Mouse (Mus musculus): ENCODE measurements around the gene Mastl. TPM values are rescaled to one million over a fixed set of nuclear protein-coding genes. Genes with fewer than 3 reads are reported as not detected.

Mastl gene
- polyA plus RNA-seq, 1 experiment from 2014 or later: 0.98 TPM

DNA sequence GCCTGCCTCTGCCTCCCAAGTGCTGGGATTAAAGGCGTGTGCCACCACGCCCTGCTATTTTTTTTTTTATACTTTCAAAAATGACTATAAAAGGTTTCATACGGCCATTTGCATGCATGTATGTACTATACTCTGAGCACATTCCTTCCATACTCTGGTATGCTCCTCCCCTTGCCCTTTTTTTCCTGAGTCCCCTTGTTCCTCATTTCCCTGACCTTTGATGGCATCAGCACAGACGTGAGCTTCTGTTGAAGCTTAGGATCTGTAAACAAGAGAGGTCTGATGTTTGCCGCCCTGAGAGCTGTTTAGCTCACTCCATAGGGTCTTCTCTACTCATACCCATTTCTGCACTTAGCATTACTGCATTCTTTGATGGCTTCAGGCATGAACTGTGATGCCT is 78.1 kb downstream of the Mastl start:
- H3K9ac ChIP-seq (replicated peaks; ENCODE audit: low read depth): no peak overlapping the region
- H3K27me3 ChIP-seq (replicated peaks; ENCODE audit: insufficient read depth, low read length): no peaks in the 10 kb centered on the region
- peaks cover 10% of the 10 kb centered on the region; the same call in 1 of the 2 replicates for H3K36me3 ChIP-seq (ENCODE audit: insufficient read depth, low read length)
- no peak overlapping the region for H3K27ac ChIP-seq (ENCODE audit: low read length)
- DNase-seq (ENCODE audit: low spot score) (no peak), ATAC-seq (no peak)
- no peaks in the 10 kb centered on the region for H3K4me1 ChIP-seq (ENCODE audit: insufficient read depth, low read depth, low read length)
- TF ChIP-seq EP300 (IDR thresholded peaks at IDR 0.05) (no peak), CTCF (IDR thresholded peaks at IDR 0.05) (no peak)
- no peak overlapping the region for H3K4me3 ChIP-seq (ENCODE audit: low read depth, low read length)
- WGBS: 81% methylated on average over 5 of the region's 5 CpGs
- H3K9me3 ChIP-seq (ENCODE audit: low read length): no peaks in the 10 kb centered on the region
- H3K4me2 ChIP-seq (replicated peaks; ENCODE audit: low read depth, low read length): no peak overlapping the region

GRCm38 (mm10) chr2:23076783-23077182 is 79.0 kb downstream of the Mastl start:
- Histone ChIP-seq H3K4me2 (replicated peaks; ENCODE audit: low read depth, low read length) (no peak overlapping the region), H3K36me3 (ENCODE audit: insufficient read depth, low read length) (peaks cover 5% of the 10 kb centered on the region; the same call in 1 of the 2 replicates), H3K27ac (ENCODE audit: low read length) (no peak overlapping the region), H3K27me3 (replicated peaks; ENCODE audit: insufficient read depth, low read length) (no peaks in the 10 kb centered on the region), H3K9me3 (ENCODE audit: low read length) (no peaks in the 10 kb centered on the region), H3K9ac (replicated peaks; ENCODE audit: low read depth) (no peak overlapping the region), H3K4me3 (ENCODE audit: low read depth, low read length) (no peak overlapping the region), H3K4me1 (ENCODE audit: insufficient read depth, low read depth, low read length) (no peaks in the 10 kb centered on the region)
- TF ChIP-seq CTCF (IDR thresholded peaks at IDR 0.05) (peak; percentile 30; the same call in 1 of the 2 replicates), EP300 (IDR thresholded peaks at IDR 0.05) (no peak)
- DNase-seq (ENCODE audit: low spot score) (no peak), ATAC-seq (no peak)

DNA sequence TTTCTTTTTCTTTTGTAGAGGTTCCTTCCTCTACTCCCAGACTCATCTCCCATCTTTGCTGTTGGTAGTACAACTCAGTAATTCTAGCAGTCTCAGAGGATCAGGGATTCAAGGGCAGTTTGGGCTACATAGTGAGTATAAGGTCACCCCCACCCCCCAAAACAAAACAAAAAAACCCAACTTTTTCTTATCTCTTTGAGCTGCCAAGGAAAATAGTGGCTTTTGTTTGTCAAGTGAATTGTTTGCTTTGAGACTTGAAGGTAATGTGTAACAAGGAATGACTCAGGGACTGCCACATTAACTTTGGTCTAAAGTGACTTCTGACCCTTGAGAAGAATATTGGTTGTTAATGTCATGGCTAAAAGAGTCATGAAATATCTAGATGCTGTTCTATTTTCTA is 80.0 kb downstream of the Mastl start:
- no peaks in the 10 kb centered on the region for H3K9me3 ChIP-seq (ENCODE audit: low read length)
- H3K27me3 ChIP-seq (replicated peaks; ENCODE audit: insufficient read depth, low read length): no peaks in the 10 kb centered on the region
- H3K4me1 ChIP-seq (ENCODE audit: insufficient read depth, low read depth, low read length): no peaks in the 10 kb centered on the region
- 0 out of 2 replicates have a peak, but pooled peaks cover 5% of the 10 kb centered on the region for H3K36me3 ChIP-seq (ENCODE audit: insufficient read depth, low read length)
- no peak for ATAC-seq
- H3K4me2 ChIP-seq (replicated peaks; ENCODE audit: low read depth, low read length): no peak overlapping the region
- H3K4me3 ChIP-seq (ENCODE audit: low read depth, low read length): no peak overlapping the region
- no peak overlapping the region for H3K9ac ChIP-seq (replicated peaks; ENCODE audit: low read depth)
- H3K27ac ChIP-seq (ENCODE audit: low read length): no peak overlapping the region
- TF ChIP-seq EP300 (IDR thresholded peaks at IDR 0.05) (no peak), CTCF (IDR thresholded peaks at IDR 0.05) (no peak)
- no peak for DNase-seq (ENCODE audit: low spot score)

DNA sequence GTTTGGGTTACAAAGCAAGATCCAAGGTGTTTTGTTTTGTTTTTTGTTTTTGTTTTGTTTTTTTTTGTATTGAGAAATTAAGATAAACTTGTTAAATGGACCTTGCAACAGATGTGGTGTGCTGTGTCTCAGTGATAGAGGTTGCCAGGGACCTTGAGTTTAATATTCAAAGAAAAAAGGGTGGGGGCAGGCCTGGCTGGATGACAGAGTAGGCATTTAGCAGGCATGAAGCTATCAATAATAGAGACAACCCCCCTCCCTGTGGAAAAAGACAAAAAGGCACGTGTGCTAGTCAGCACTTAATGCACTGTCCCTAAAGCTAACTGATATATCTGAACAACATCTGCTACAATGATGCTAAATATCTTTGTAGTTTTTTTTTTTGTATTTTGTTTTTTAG is 84.4 kb downstream of the Mastl start:
- H3K36me3 ChIP-seq (ENCODE audit: insufficient read depth, low read length): no peaks in the 10 kb centered on the region
- TF ChIP-seq CTCF (IDR thresholded peaks at IDR 0.05) (no peak), EP300 (IDR thresholded peaks at IDR 0.05) (no peak)
- 58% methylated on average over 1 of the region's 1 CpGs for whole genome bisulfite sequencing
- no peak for DNase-seq (ENCODE audit: low spot score)
- H3K4me2 ChIP-seq (replicated peaks; ENCODE audit: low read depth, low read length): no peak overlapping the region
- no peaks in the 10 kb centered on the region for H3K27me3 ChIP-seq (replicated peaks; ENCODE audit: insufficient read depth, low read length)
- no peaks in the 10 kb centered on the region for H3K4me1 ChIP-seq (ENCODE audit: insufficient read depth, low read depth, low read length)
- no peaks in the 10 kb centered on the region for H3K9me3 ChIP-seq (ENCODE audit: low read length)
- no peak overlapping the region for H3K9ac ChIP-seq (replicated peaks; ENCODE audit: low read depth)
- no peak overlapping the region for H3K4me3 ChIP-seq (ENCODE audit: low read depth, low read length)
- H3K27ac ChIP-seq (ENCODE audit: low read length): no peak overlapping the region
- no peak for ATAC-seq

GRCm38 (mm10) chr2:23070491-23070890 is 85.3 kb downstream of the Mastl start:
- ATAC-seq (no peak), DNase-seq (ENCODE audit: low spot score) (no peak)
- no peak overlapping the region for H3K4me2 ChIP-seq (replicated peaks; ENCODE audit: low read depth, low read length)
- H3K27ac ChIP-seq (ENCODE audit: low read length): no peak overlapping the region
- no peaks in the 10 kb centered on the region for H3K4me1 ChIP-seq (ENCODE audit: insufficient read depth, low read depth, low read length)
- 91% methylated on average over 2 of the region's 2 CpGs for WGBS
- no peak overlapping the region for H3K9ac ChIP-seq (replicated peaks; ENCODE audit: low read depth)
- H3K4me3 ChIP-seq (ENCODE audit: low read depth, low read length): no peak overlapping the region
- TF ChIP-seq CTCF (IDR thresholded peaks at IDR 0.05): no peak
- TF ChIP-seq EP300 (IDR thresholded peaks at IDR 0.05): no peak
- H3K27me3 ChIP-seq (replicated peaks; ENCODE audit: insufficient read depth, low read length): no peaks in the 10 kb centered on the region
- no peaks in the 10 kb centered on the region for H3K36me3 ChIP-seq (ENCODE audit: insufficient read depth, low read length)
- no peaks in the 10 kb centered on the region for H3K9me3 ChIP-seq (ENCODE audit: low read length)

- H3K4me1 ChIP-seq (ENCODE audit: insufficient read depth, low read depth, low read length): no peaks in the 10 kb centered on the region
- H3K27ac ChIP-seq (ENCODE audit: low read length): peak overlapping the region; percentile 99
- peak overlapping the region; percentile 96 for H3K4me2 ChIP-seq (replicated peaks; ENCODE audit: low read depth, low read length)
- peak; percentile 88 for ATAC-seq
- no peaks in the 10 kb centered on the region for H3K9me3 ChIP-seq (ENCODE audit: low read length)
- under 1% methylated on average over 50 of the region's 50 CpGs for WGBS
- no peak for TF ChIP-seq EP300 (IDR thresholded peaks at IDR 0.05)
- TF ChIP-seq CTCF (IDR thresholded peaks at IDR 0.05): peak; percentile 56
- no peaks in the 10 kb centered on the region for H3K27me3 ChIP-seq (replicated peaks; ENCODE audit: insufficient read depth, low read length)
- DNase-seq (ENCODE audit: low spot score): peak; percentile 95
- peak overlapping the region; percentile 86 for H3K9ac ChIP-seq (replicated peaks; ENCODE audit: low read depth)
- H3K36me3 ChIP-seq (ENCODE audit: insufficient read depth, low read length): no peaks in the 10 kb centered on the region
- peak overlapping the region; percentile 69 for H3K4me3 ChIP-seq (ENCODE audit: low read depth, low read length)
Observed at GRCm38 (mm10) chr2:23068894-23069744, 86.7 kb downstream of the Mastl start.

All from lung, postnatal 0 days (tissue).